Mouse (Mus musculus) lung, adult 2 months (tissue): ENCODE data around the gene Gnb1.

ENCODE experiments used
- CTCF ChIP-seq: fragments of 200-500 bp; IDR thresholded peaks from 2 replicates; pipeline ENCODE4 v1.5.1; 2011; ENCODE audit warnings: mild to moderate bottlenecking, low read length, control low read depth; ENCODE audit not compliant: insufficient read depth
- POLR2A ChIP-seq: fragments of 200-500 bp; IDR thresholded peaks from 2 replicates; pipeline ENCODE4 v1.6.1; 2011; ENCODE audit warnings: low read depth, mild to moderate bottlenecking, control low read depth, low read length, borderline replicate concordance; ENCODE audit errors: extremely low read depth

- TF ChIP-seq CTCF (no peak), POLR2A (no peak)
Observed at GRCm38 (mm10) chr4:155589356-155589755, 98.2 kb downstream of the Gnb1 start.
